Mouse (Mus musculus): ENCODE measurements around the gene Fam122a.

Gene Fam122a

GRCm38 (mm10) chr19:24439715-24440114, 37.4 kb downstream of the Fam122a start:
- in situ Hi-C loops (cut with MboI; ENCODE audit: unreplicated experiment in 2 of 2), result no loop called here

- in situ Hi-C loops (cut with MboI; ENCODE audit: unreplicated experiment in 2 of 2), result no loop called here
Measured at GRCm38 (mm10) chr19:24434291-24434690, 42.9 kb downstream of the Fam122a start.

- in situ Hi-C loops (cut with MboI; ENCODE audit: unreplicated experiment in 2 of 2), result no loop called here
Measured at GRCm38 (mm10) chr19:24432447-24432846, 44.7 kb downstream of the Fam122a start.

GRCm38 (mm10) chr19:24431381-24431780, 45.8 kb downstream of the Fam122a start:
- in situ Hi-C loops (cut with MboI; ENCODE audit: unreplicated experiment in 2 of 2), result no loop called here

- in situ Hi-C loops (cut with MboI; ENCODE audit: unreplicated experiment in 2 of 2), result no loop called here
Measured at GRCm38 (mm10) chr19:24428011-24428410, 49.1 kb downstream of the Fam122a start.

- in situ Hi-C loops (cut with MboI; ENCODE audit: unreplicated experiment in 2 of 2), result no loop called here
Measured at GRCm38 (mm10) chr19:24427258-24427657, 49.9 kb downstream of the Fam122a start.

- in situ Hi-C loops (cut with MboI; ENCODE audit: unreplicated experiment in 2 of 2), result no loop called here
Measured at GRCm38 (mm10) chr19:24426759-24427181, 50.4 kb downstream of the Fam122a start.

All from v-Abl transformed pro-B cells (cell line).